Mouse (Mus musculus) gastrocnemius, postnatal 10 days (tissue): ENCODE data around the gene Mfsd13b. TPM values are rescaled to one million over a fixed set of nuclear protein-coding genes. Genes with fewer than 3 reads are reported as not detected.

Experiments used
- DNase-seq: peaks from one replicate; pipeline ENCODE4 v3.0.0; 2021; ENCODE audit warnings: mixed read lengths
- total RNA-seq, 2 experiments: library from RNA; stranded (reverse); gene quantifications; 2 replicates each; pipeline ENCODE4 v1.2.3; 2021

Gene Mfsd13b
- total RNA-seq, 2 experiments from 2014 or later: not detected

GRCm38 (mm10) chr7:121044251-121044650, 61.9 kb downstream of the Mfsd13b start:
- DNase-seq: no peak

- no peak for DNase-seq
Measured at GRCm38 (mm10) chr7:121045671-121046453, 63.6 kb downstream of the Mfsd13b start.

DNA sequence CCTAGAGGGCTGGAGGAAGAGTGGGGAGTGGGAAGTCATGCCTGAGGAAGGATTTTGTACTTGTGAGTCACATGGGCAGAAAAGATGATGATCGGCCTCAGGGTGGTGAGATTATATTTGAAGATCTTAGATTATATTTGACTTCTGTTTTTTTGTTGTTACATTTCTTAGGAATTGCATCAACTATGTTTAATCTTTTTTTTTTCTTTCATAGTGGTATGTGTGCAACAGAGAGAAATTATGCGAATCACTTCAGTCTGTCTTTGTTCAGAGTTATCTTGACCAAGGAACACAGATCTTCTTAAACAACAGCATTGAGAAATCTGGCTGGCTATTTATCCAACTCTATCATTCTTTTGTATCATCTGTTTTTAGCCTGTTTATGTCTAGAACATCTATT, 65.3 kb downstream of the Mfsd13b start:
- no peak for DNase-seq

- DNase-seq: no peak
Measured at GRCm38 (mm10) chr7:121053071-121053470, 70.8 kb downstream of the Mfsd13b start.

- no peak for DNase-seq
Measured at GRCm38 (mm10) chr7:121059477-121060218, 77.3 kb downstream of the Mfsd13b start.

DNA sequence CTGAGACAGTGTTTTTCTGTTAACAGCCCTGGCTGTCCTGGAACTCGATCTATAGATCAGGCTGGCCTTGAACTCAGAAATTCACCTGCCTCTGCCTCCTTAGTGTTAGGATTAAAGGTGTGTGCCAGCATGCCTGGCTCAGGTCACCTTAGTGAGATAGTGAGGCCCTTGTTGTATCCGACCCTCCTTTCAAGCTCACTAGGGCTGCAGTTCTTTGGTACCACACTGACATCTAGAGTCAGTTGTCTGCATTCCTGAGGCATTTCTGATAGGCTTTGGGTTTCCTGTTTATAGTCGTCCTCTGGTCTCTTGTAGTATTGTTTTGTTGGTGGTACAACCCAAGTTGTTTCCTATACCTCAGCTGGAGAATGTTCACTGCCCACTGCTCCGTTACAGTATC, 82.0 kb downstream of the Mfsd13b start:
- no peak for DNase-seq

Other genes with a start within 250 kb of the Mfsd13b start
- gene Vwa3a, start 243.2 kb upstream of the Mfsd13b start, total RNA-seq: under 1 TPM; 0.47 to 0.79 TPM
- gene Gm5737, start 170.1 kb upstream of the Mfsd13b start, total RNA-seq: under 1 TPM in 1 of 2 experiments, not detected in 1; 0.31 TPM
- gene Eef2k, start 139.7 kb upstream of the Mfsd13b start, total RNA-seq: 10 to 100 TPM; 56.3 to 60.9 TPM
- 10 to 100 TPM; 14.0 to 15.9 TPM for gene Polr3e, start 64.8 kb upstream of the Mfsd13b start, total RNA-seq
- 10 to 100 TPM in 1 of 2 experiments, 1 to 10 TPM in 1; 6.9 to 10.9 TPM for gene Cdr2, start 197 bp upstream of the Mfsd13b start, total RNA-seq
- 10 to 100 TPM; 41.8 to 48.8 TPM for gene Mettl9, start 51.9 kb downstream of the Mfsd13b start, total RNA-seq
- gene Igsf6, start 92.1 kb downstream of the Mfsd13b start, total RNA-seq: 1 to 10 TPM in 1 of 2 experiments, under 1 TPM in 1; 0.78 to 1.5 TPM
- gene Otoa, start 99.1 kb downstream of the Mfsd13b start, total RNA-seq: 1 to 10 TPM; 1.0 to 1.5 TPM